Mouse (Mus musculus) embryo, embryonic 11.5 days (tissue): ENCODE measurements around the gene Rsph6a.

Experiments
- DNase-seq: peaks from one replicate; pipeline ENCODE4 v3.0.0-alpha.2; 2012; ENCODE audit warnings: low read depth, low spot score

Gene Rsph6a

DNA sequence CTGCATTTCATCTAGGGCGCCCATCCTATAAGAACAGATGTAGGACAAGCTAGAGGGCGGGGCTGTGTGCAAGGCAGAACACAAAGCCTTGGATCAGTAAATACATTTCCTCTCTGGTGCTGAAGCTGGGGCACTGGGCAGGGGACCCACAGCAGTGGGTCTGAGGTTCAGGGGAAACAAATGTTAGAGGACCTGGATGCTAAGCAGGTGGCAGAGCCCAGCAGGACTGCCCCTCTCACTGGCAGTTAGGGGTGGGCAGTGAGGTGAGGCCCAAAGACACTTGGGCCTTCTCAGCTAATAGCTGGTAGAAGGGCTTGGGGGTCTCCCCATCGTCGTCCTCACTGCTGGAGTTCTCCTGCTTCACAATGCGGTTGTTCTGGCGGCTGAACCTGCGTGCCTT lies 44.3 kb downstream of the Rsph6a start:
- no peak for DNase-seq

- DNase-seq: no peak
These were observed 45.8 kb downstream of the Rsph6a start for GRCm38 (mm10) chr7:19100290-19100689.

- DNase-seq: no peak
These were observed 49.3 kb downstream of the Rsph6a start for GRCm38 (mm10) chr7:19103741-19104140.

DNA sequence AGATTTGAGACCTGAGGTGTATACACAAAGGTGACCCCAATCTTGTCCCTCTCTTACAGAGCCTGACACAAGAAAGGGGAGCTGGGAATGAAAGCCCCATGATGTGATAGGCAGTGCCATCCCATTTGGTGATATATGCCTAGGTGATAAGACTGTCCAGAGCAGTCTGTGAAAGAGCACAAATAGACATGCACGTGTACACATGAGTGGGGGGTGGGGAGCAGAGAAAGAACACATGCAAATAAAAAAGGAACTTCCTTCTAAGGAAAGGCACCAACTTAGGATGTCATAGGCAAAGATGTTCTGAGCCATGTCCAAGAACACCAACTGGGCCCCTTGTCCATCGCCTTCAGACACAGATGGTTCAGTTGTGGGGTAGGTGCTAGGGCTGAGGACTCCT lies 50.0 kb downstream of the Rsph6a start:
- no peak for DNase-seq

- DNase-seq: no peak
These were observed 52.9 kb downstream of the Rsph6a start for GRCm38 (mm10) chr7:19107436-19107835.

DNA sequence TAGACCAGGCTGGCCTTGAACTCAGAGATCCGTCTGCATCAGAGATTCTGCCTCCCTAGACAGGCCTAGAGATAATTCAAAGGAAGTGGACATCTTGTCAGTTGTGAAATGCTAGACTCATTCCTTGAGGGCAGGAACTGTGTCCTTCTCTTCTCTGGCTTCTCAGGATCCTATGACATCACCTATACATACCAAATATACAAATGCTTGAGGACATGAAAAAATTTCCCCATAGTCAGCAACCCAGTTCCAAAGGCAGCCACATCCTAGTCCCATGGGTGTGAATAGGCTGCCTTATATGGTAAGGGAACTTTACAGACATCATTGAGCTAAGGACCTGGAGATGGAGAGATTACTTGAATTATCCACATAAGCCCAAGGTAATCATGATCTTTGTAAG lies 55.1 kb downstream of the Rsph6a start:
- DNase-seq: no peak

DNA sequence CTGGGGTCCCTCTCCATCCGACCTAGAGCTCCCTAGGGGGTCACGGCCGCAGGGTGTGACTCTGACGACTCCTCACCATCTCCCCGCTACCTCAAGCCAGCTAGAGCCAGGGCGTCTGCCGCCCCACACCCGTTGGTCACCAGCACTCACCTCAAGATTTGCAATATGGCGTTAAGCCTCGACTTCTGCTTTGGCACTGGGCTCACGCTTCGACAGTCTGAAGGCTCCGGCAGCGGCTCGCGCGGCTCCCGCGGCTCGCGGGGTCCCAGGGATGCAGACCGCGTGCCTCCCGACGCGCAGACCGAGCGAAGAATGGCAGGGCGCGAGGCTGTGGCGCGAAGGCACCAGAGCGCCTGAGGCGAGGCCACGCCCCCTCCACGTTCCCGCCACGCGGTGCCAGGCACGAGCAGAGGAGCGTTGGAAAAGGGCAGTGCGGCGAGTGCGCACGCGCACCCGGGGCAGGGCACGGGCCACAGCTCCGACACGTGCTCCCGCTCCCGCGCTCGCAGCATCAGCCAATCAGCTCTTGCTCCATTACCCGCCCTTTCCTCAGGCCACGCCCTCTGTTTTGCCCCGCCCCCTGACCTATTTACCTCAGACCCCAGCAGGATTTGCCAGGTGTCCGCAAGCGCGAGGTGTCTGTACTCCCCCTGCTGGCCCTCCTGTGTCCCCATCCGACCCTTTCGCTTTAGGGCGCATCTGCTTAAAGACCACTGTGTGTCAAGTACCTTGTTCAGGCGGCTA lies 63.7 kb downstream of the Rsph6a start, which contains the start of gene Gm4969:
Gene Gm4969 (minus strand): TSS at position 341 of the 744 bp plus-strand sequence.
- no peak for DNase-seq

DNA sequence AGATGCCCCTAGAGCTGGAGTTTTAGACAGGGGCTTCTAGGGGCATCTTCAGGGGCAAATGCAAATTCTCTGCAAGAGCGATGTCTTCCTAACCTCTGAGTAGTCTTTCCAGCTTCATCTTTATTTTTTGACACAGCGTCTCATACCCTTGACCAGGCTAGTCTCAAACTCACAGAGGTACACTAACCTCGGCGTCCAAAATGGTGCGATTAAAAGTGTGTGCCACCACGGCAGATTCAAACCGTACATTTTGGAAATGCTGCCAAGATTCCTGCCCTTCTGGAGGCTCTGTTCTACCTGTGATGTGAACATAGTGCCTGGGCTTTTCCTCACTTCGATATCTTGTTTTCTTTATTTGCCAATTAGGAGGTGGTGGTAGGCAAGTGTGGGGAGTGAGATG lies 64.6 kb downstream of the Rsph6a start:
- no peak for DNase-seq

- DNase-seq: peak; percentile 95
These were observed 65.3 kb downstream of the Rsph6a start, which contains the start of gene Fbxo46 for GRCm38 (mm10) chr7:19119631-19120429. Fbxo46 (plus strand) TSS chr7:19119859.

DNA sequence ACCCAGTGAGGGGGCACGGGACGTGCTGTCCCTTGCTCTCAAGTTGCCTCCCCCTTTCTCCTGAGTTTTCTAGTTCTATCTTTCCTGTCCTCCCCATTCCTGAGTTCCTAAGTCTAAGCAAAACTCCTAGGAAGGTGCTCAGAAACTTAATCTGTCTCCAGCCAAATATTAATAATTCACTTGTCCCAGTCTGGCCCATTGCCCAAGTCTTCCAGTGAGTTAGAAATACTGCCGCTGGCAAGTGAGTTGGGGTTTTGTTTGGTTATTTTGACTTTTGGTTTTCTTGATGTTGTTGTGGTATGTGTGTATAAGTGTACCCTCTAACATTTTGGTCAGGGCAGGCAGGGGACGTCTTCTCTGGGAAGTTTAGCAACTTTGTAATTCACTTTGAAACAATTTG lies 67.2 kb downstream of the Rsph6a start:
- DNase-seq: no peak
